Mouse (Mus musculus) forebrain, embryonic 15.5 days (tissue): Measurements from ENCODE around the gene Snrnp200. TPM values are rescaled to one million over a fixed set of nuclear protein-coding genes. Genes with fewer than 3 reads are reported as not detected.

Experiments used
- ATAC-seq: fragments of 200-750 bp; cut with Nextera tagmentation; replicated peaks from 2 replicates; pipeline ENCODE4 v1.8.0; 2017; ENCODE audit warnings: mild to moderate bottlenecking, moderate TSS enrichment, moderate library complexity
- H3K27ac ChIP-seq: fragments of 300-500 bp; sonication (generic); replicated peaks from 2 replicates; pipeline ENCODE4 v1.5.1; 2015; ENCODE audit warnings: mild to moderate bottlenecking, inconsistent platforms
- H3K27me3 ChIP-seq: fragments of 300-500 bp; sonication (generic); 2 replicates; pipeline ENCODE4 v1.6.1; 2015; ENCODE audit warnings: inconsistent platforms
- H3K36me3 ChIP-seq: fragments of 300-500 bp; sonication (generic); 2 replicates; pipeline ENCODE4 v1.6.1; 2015; ENCODE audit warnings: mild to moderate bottlenecking, inconsistent platforms
- H3K4me1 ChIP-seq: fragments of 300-500 bp; sonication (generic); 2 replicates; pipeline ENCODE4 v1.6.1; 2015; ENCODE audit warnings: inconsistent platforms
- H3K4me2 ChIP-seq: fragments of 300-500 bp; sonication (generic); replicated peaks from 2 replicates; pipeline ENCODE4 v1.6.1; 2015; ENCODE audit warnings: mild to moderate bottlenecking, inconsistent platforms
- H3K4me3 ChIP-seq: fragments of 300-500 bp; sonication (generic); 2 replicates; pipeline ENCODE4 v1.5.1; 2015; ENCODE audit warnings: mild to moderate bottlenecking, inconsistent platforms
- H3K9ac ChIP-seq: fragments of 300-500 bp; sonication (generic); replicated peaks from 2 replicates; pipeline ENCODE4 v1.6.1; 2015; ENCODE audit warnings: mild to moderate bottlenecking, inconsistent platforms
- H3K9me3 ChIP-seq: fragments of 300-500 bp; sonication (generic); 2 replicates; pipeline ENCODE4 v1.6.1; 2016; ENCODE audit warnings: inconsistent platforms
- WGBS: fragments of 180-500 bp; shearing (Covaris S2); methylation state at CpG from one replicate; pipeline ENCODE4 v1.1.7; 2015; ENCODE audit warnings: mixed read lengths; 5-methylcytosine and 5-hydroxymethylcytosine counted together
- polyA plus RNA-seq: library from polyadenylated mRNA; unstranded; fragments of >200 nt; fragmentation: Nextera tagmentation; extraction: Ambion mirVana; gene quantifications from 2 replicates; pipeline ENCODE4 v1.2.1, GENCODE M21; 2015

Snrnp200 gene
- polyA plus RNA-seq, 1 experiment from 2014 or later = 57.0 TPM

DNA sequence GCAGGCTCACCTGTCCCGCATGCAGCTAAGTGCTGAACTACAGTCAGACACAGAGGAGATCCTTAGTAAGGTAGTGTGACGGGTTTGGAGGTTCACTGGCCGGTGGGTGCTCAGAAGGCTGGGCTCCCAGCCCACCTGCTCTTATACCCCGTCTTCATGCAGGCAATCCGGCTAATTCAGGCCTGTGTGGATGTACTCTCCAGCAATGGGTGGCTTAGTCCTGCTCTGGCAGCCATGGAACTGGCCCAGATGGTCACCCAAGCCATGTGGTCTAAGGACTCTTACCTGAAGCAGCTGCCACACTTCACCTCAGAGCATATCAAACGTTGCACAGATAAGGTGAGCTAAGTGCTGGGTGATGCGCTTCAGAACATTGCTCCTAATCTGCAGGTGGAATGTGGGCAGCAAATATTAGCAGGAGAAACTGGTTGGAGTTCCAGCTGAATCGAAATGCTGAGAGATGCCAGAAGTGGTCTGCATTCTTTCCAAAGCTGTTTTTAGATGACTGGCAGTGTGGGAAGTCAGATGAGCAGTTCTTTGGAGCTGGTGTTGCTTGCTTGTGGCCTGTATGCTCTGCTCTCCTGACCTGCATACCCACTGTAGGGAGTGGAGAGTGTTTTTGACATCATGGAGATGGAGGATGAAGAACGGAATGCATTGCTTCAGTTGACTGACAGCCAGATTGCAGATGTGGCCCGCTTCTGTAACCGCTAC lies 29.9 kb downstream of the Snrnp200 start:
- no peaks in the 10 kb centered on the region for H3K9me3 ChIP-seq
- no peaks in the 10 kb centered on the region for H3K27me3 ChIP-seq
- WGBS = 94% methylated on average over 11 of the region's 11 CpGs
- no peaks in the 10 kb centered on the region for H3K4me1 ChIP-seq
- H3K27ac ChIP-seq = no peak overlapping the region
- no peak overlapping the region for H3K9ac ChIP-seq
- no peak overlapping the region for H3K4me3 ChIP-seq
- ATAC-seq = no peak
- H3K4me2 ChIP-seq = no peak overlapping the region
- peaks cover 93% of the 10 kb centered on the region for H3K36me3 ChIP-seq

DNA sequence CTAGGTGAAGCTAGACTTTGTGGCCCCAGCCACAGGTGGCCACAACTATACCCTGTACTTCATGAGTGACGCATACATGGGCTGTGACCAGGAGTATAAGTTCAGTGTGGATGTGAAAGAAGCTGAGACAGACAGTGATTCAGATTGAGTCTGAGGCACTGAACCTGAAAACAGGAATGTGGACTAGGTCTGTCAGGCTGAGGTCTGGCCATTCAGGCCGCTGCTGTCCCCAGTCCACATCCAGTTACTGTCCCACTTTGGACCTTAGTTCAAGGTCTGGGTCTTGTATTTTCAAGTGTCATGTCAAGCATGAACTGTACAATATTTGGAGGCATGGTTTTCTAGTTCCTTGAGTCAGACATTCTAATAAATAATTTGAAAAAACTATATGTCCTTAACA lies 31.9 kb downstream of the Snrnp200 start:
- 96% methylated on average over 2 of the region's 2 CpGs for WGBS
- H3K27me3 ChIP-seq = no peaks in the 10 kb centered on the region
- H3K9ac ChIP-seq = no peak overlapping the region
- no peak overlapping the region for H3K4me3 ChIP-seq
- H3K4me2 ChIP-seq = no peak overlapping the region
- ATAC-seq = no peak
- H3K36me3 ChIP-seq = peaks cover 90% of the 10 kb centered on the region
- H3K9me3 ChIP-seq = no peaks in the 10 kb centered on the region
- H3K4me1 ChIP-seq = no peaks in the 10 kb centered on the region
- no peak overlapping the region for H3K27ac ChIP-seq

DNA sequence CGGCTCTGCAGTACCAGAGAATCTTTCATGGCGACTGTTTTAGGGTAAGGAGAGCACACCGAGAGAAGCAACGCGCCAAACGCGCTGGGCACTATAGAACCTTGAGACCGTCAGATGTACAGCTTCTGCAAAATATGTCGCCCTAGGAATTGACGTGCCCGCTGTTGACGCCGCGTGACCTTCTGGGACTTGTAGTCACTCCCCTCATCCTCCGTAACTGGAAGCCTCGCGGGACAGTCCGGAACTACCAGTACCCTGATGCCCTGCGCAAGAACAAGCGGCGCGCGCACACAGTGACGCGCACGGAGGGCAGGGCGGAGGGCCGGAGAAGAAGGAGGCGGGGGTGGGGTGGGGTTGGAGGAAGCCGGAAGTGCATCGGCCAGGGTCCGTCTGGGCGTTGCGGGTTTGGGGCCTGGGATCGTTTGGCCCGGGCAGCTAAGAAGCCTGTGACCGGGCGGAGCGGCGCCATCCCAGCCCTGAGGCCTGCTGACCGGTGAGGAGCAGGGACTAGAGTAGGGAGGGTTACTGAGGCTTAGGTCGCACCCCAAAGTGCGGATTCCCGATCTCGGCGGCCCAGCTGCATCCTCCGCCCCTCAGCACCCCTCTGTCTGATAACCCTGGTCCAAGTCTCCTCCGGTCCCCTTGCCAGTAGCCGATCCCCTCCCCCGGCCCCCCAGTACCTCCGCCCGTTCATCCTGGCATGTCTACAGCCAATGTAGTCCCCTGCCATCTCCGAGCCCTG lies 39.6 kb downstream of the Snrnp200 start, which contains the start of the genes Ciao1 and Tmem127:
Gene Ciao1, minus strand, starts transcription at position 225 of the 742 bp plus-strand sequence.
Gene Tmem127, plus strand, starts transcription at position 317 of the 742 bp plus-strand sequence.
- WGBS = under 1% methylated on average over 53 of the region's 53 CpGs
- H3K4me1 ChIP-seq = peaks cover 36% of the 10 kb centered on the region
- peak within 1 kb of the TSS; percentile 95 for H3K4me2 ChIP-seq
- peaks cover 32% of the 10 kb centered on the region for H3K36me3 ChIP-seq
- no peaks in the 10 kb centered on the region for H3K27me3 ChIP-seq
- no peaks in the 10 kb centered on the region for H3K9me3 ChIP-seq
- peak; percentile 99 for ATAC-seq
- H3K27ac ChIP-seq = peak within 1 kb of the TSS; percentile 84
- H3K4me3 ChIP-seq = peak within 1 kb of the TSS; percentile 94
- peak within 1 kb of the TSS; percentile 87 for H3K9ac ChIP-seq

DNA sequence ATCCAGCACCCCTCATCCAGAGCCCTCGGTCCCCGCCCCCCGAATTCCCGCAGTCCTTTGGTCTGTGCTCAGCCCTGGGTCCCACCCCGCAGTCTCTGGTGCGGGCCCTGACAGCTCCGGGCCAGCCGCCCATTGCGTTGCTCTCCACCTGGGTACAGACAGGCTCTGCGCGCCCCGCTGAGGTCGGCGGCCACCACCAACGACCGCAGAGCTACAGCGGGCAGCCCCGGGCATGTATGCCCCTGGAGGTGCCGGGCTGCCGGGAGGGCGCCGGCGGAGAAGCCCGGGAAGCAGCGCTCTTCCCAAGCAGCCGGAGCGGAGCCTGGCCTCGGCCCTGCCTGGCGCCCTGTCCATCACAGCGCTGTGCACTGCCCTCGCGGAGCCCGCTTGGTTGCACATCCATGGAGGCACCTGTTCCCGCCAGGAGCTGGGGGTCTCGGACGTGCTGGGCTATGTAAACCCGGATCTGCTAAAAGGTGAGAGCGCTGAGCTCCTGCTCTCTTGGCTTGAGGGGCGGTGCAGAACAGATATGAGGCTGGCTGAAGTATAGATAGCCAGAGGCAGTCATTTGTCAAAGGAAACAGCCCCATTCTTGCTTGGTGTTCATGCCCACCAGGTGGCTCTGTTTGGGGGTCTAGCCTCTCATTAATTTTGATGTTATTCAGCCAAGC lies 40.3 kb downstream of the Snrnp200 start:
- Histone ChIP-seq H3K27ac (peak overlapping the region; percentile 84), H3K4me1 (peaks cover 36% of the 10 kb centered on the region), H3K9me3 (no peaks in the 10 kb centered on the region), H3K4me3 (peak overlapping the region; percentile 94), H3K9ac (peak overlapping the region; percentile 86), H3K4me2 (peak overlapping the region; percentile 95), H3K36me3 (peaks cover 26% of the 10 kb centered on the region), H3K27me3 (no peaks in the 10 kb centered on the region)
- ATAC-seq = peak; percentile 67
- WGBS = under 1% methylated on average over 39 of the region's 39 CpGs

DNA sequence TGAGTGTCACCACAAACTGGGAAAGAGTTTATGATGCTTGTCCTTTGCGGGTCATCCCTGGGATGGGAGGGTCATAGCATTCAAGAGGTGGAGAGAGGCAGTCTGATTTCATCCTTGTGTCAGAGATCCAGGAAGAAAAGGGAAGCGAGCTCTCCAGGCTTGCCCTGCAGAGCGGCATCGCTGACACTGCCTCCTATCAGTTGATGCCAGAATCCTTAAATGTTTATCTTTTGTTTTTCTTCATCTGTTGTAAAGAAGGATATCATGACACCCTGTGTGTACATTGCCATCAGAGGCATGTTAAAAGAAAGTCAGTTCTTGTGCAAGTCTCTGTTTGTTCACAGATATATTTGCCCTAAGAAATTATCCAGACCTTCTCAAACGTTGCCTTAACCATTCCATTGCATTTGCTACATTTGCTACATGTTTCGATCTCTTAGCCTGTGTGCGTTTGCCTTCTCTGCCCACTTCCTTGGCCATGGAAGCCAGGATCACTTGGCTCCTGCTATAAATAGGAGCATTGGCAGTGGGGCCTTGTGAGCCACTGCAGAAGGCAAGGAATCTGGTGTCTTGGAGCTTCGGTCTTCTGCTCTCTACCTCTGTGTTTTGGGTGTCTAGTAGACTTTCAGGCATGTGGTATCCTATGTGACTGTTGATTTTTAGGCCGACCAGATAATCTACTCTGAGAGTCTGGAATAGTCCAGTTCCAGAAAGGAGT lies 42.3 kb downstream of the Snrnp200 start:
- Histone ChIP-seq H3K4me2 (no peak overlapping the region), H3K4me3 (no peak overlapping the region), H3K9me3 (no peaks in the 10 kb centered on the region), H3K36me3 (peaks cover 7% of the 10 kb centered on the region), H3K9ac (no peak overlapping the region; the same call in 1 of the 2 replicates), H3K4me1 (peaks cover 36% of the 10 kb centered on the region), H3K27ac (no peak overlapping the region), H3K27me3 (no peaks in the 10 kb centered on the region)
- ATAC-seq = no peak
- 94% methylated on average over 9 of the region's 9 CpGs for WGBS

DNA sequence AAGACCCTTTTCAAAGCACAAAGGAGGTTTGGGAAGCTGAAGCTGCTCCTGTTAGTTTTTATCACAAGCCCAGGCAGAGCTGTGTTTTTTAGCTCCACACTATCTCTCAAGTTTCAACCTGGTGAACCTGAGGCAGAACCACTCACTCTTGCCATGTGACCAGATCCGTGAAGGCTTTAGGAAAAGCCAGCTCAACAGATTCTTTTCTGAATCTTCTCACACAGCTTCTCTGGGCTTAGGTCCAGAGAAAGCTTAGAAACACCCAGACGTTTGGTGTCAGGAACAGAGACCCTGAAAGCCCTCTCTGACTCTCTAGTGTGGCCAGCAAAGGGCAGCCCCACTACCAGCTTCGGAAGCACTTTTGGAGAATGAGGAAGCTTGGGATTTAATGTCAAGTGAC lies 43.3 kb downstream of the Snrnp200 start:
- H3K4me3 ChIP-seq = no peak overlapping the region
- H3K4me2 ChIP-seq = no peak overlapping the region
- H3K27me3 ChIP-seq = no peaks in the 10 kb centered on the region
- no peak for ATAC-seq
- 0 out of 2 replicates have a peak, but pooled peaks cover 3% of the 10 kb centered on the region for H3K36me3 ChIP-seq
- 70% methylated on average over 3 of the region's 3 CpGs for WGBS
- H3K27ac ChIP-seq = no peak overlapping the region
- no peak overlapping the region for H3K9ac ChIP-seq
- no peaks in the 10 kb centered on the region for H3K9me3 ChIP-seq
- peaks cover 33% of the 10 kb centered on the region for H3K4me1 ChIP-seq

DNA sequence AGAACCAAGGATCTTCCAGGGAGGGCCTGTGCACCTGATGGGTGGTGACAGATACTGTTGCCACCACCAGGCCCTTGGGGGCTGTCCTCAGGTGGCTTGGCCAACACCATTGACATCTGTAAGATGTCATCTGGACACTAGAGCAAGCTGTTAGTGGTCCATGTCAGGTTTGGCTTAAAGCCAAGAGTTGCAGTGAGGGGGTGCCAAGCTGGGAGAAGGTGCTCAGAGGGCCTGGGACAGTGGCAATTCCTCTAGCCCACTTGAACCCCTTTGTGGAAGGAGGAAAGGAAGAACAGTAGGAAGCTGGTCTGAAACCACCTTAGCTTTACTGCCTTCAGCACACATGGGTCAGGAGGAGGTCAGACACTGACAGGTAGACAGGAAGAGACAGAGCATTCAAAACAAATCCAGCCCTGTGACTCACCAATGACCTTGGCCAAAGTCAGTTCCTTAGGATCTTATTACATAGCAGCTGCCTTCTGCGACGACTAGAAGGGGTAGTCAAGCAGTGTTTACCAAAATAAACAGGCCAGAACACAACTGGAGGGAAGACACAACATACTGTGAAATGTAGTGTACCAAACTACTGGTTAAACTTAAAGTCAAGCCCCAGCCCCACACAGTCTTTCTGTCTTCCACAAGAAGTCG lies 43.8 kb downstream of the Snrnp200 start:
- Histone ChIP-seq H3K4me3 (no peak overlapping the region), H3K9ac (no peak overlapping the region), H3K4me1 (peaks cover 28% of the 10 kb centered on the region), H3K27me3 (no peaks in the 10 kb centered on the region), H3K36me3 (peaks cover 6% of the 10 kb centered on the region; the same call in 1 of the 2 replicates), H3K27ac (no peak overlapping the region), H3K9me3 (no peaks in the 10 kb centered on the region), H3K4me2 (no peak overlapping the region)
- ATAC-seq = no peak
- WGBS = 87% methylated on average over 3 of the region's 3 CpGs

DNA sequence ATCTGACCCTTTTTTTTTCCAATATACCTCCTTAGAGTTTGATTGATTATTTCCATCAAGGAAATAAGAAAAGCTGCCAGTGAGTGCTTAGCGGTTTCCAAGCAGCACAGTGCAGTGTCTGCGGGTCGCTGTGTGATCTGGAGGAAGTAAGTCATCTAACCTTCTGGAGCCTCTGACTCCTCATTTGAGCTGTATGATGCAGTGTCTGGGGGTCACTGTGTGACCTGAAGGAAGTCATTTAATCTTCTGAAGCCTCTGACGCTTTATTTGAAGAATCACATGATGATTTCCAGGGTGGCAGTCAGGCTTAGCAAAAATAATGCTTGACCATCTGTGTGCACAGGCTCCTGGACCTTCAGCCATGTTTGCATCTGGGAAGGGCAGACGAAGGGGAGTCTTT lies 44.6 kb downstream of the Snrnp200 start:
- ATAC-seq = no peak
- H3K4me1 ChIP-seq = peaks cover 26% of the 10 kb centered on the region
- peaks cover 14% of the 10 kb centered on the region; the same call in 1 of the 2 replicates for H3K36me3 ChIP-seq
- no peak overlapping the region for H3K4me2 ChIP-seq
- WGBS = 87% methylated on average over 5 of the region's 5 CpGs
- no peaks in the 10 kb centered on the region for H3K27me3 ChIP-seq
- no peak overlapping the region for H3K4me3 ChIP-seq
- no peak overlapping the region for H3K27ac ChIP-seq
- H3K9ac ChIP-seq = no peak overlapping the region
- no peaks in the 10 kb centered on the region for H3K9me3 ChIP-seq

DNA sequence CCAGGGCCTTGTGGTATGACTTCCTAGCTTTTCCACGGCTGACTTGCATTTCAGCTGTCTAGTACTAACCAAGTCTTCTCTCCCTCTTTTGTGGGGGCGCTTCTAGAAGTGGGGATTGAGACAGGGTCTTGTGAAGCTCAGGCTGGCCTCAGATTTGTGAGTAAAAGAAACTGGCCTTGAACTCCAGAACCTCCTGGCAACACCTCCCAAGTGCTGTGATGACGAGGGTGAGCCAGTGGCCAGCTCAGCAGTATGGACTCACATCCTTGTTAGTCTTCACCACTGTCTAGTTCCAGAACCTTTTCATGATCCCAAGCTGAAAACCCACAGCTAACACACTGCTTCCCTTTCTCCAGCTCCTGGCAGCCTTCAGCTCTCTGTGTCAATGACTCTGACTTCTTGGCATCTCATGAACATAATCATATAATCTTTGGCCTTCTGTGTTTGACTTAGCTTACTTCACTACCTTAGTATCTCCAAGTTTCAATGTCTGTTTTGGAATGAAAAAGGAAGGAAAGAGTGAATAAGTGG lies 46.5 kb downstream of the Snrnp200 start:
- H3K36me3 ChIP-seq = peaks cover 31% of the 10 kb centered on the region
- 87% methylated on average over 3 of the region's 3 CpGs for WGBS
- no peak for ATAC-seq
- no peak overlapping the region for H3K27ac ChIP-seq
- no peak overlapping the region for H3K4me3 ChIP-seq
- H3K4me2 ChIP-seq = no peak overlapping the region
- no peak overlapping the region for H3K9ac ChIP-seq
- no peaks in the 10 kb centered on the region for H3K27me3 ChIP-seq
- H3K9me3 ChIP-seq = no peaks in the 10 kb centered on the region
- H3K4me1 ChIP-seq = peaks cover 13% of the 10 kb centered on the region

DNA sequence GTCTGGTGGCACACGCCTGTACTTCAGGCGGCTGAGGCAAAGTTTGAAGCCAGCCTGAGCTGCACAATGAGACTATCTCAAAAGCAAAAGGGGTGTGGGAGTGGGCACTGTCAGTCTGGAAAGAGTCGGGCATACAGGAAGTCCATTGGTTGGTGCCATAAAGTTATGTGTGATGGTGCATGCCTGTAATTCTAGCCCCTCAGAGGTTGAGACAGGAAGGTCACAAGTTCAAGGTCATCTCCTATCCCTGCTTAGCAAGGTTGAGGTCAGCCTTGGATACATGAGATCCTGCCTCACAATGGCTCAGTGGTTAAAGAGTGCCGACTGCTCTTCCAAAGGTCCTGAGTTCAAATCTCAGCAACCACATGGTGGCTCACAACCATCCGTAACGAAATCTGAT lies 47.1 kb downstream of the Snrnp200 start:
- no peaks in the 10 kb centered on the region for H3K9me3 ChIP-seq
- ATAC-seq = no peak
- no peaks in the 10 kb centered on the region for H3K27me3 ChIP-seq
- H3K27ac ChIP-seq = no peak overlapping the region
- 89% methylated on average over 6 of the region's 6 CpGs for WGBS
- H3K36me3 ChIP-seq = peaks cover 35% of the 10 kb centered on the region
- H3K9ac ChIP-seq = no peak overlapping the region
- H3K4me1 ChIP-seq = peaks cover 7% of the 10 kb centered on the region
- no peak overlapping the region for H3K4me3 ChIP-seq
- no peak overlapping the region for H3K4me2 ChIP-seq

DNA sequence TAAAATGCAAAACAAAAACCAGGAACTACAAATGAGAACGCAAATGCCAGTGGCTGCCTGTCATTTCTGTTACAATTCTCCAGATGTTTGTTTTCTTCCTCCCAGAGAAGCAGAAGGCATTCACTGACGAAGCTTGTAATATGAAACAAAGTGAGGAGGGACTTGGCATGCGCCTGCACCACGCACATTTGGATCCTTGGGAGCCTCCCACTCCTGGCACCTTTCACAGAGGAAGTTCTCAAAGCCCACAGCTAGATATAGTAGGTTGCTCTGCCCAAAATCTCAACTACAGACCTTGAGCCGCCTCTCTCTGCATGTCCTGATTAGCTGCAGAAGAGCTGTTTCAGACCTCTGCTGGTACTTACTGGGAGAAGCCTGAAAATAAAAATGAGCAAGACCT lies 51.2 kb downstream of the Snrnp200 start:
- ATAC-seq = no peak
- Histone ChIP-seq H3K9ac (no peak overlapping the region), H3K27me3 (no peaks in the 10 kb centered on the region), H3K9me3 (no peaks in the 10 kb centered on the region), H3K4me2 (no peak overlapping the region), H3K27ac (no peak overlapping the region), H3K36me3 (peaks cover 35% of the 10 kb centered on the region), H3K4me3 (no peak overlapping the region), H3K4me1 (no peaks in the 10 kb centered on the region)
- WGBS = 85% methylated on average over 5 of the region's 5 CpGs
